Mouse (Mus musculus): ENCODE data around the gene Hist1h2bh. TPM values are rescaled to one million over a fixed set of nuclear protein-coding genes. Genes with fewer than 3 reads are reported as not detected.
A peak's percentile ranks its signal among the peaks of the same experiment; 100 is the strongest.
"Not testable (repeated sequence)": the region's sequence is repeated elsewhere in the genome, so short reads cannot be mapped to it uniquely, and the experiment has no call there.

Hist1h2bh gene
- polyA plus RNA-seq, 1 experiment from 2014 or later, result 1.4 TPM

GRCm38 (mm10) chr13:23555839-23556416, 12.7 kb upstream of the Hist1h2bh start:
- WGBS, result under 1% methylated on average over 18 of the region's 18 CpGs
- Histone ChIP-seq H3K9me3 (no peaks in the 10 kb centered on the region), H3K4me1 (peaks cover 13% of the 10 kb centered on the region), H3K4me2 (peak overlapping the region; percentile 87), H3K27me3 (no peaks in the 10 kb centered on the region), H3K36me3 (no peaks in the 10 kb centered on the region), H3K4me3 (peak overlapping the region; percentile 62), H3K9ac (peak overlapping the region; percentile 92), H3K27ac (peak overlapping the region; percentile 99)
- peak; percentile 82 for ATAC-seq (ENCODE audit: borderline replicate concordance, extremely low read depth, low FRiP score, low TSS enrichment)

- H3K27me3 ChIP-seq, result no peaks in the 10 kb centered on the region
- peak overlapping the region; percentile 87 for H3K4me2 ChIP-seq
- peak; percentile 90 for ATAC-seq (ENCODE audit: borderline replicate concordance, extremely low read depth, low FRiP score, low TSS enrichment)
- WGBS, result under 1% methylated on average over 54 of the region's 54 CpGs
- peak overlapping the region; percentile 62 for H3K4me3 ChIP-seq
- H3K27ac ChIP-seq, result peak overlapping the region; percentile 99
- no peaks in the 10 kb centered on the region for H3K9me3 ChIP-seq
- H3K36me3 ChIP-seq, result no peaks in the 10 kb centered on the region
- H3K9ac ChIP-seq, result peak overlapping the region; percentile 92
- peaks cover 13% of the 10 kb centered on the region for H3K4me1 ChIP-seq
Measured at GRCm38 (mm10) chr13:23554925-23555838, 12.0 kb upstream of the Hist1h2bh start.

- Histone ChIP-seq H3K4me3 (peak overlapping the region; percentile 62), H3K4me1 (peaks cover 13% of the 10 kb centered on the region), H3K27ac (peak overlapping the region; percentile 99), H3K27me3 (no peaks in the 10 kb centered on the region), H3K4me2 (peak overlapping the region; percentile 87), H3K36me3 (no peaks in the 10 kb centered on the region), H3K9ac (peak overlapping the region; percentile 92; the same call in 1 of the 2 replicates), H3K9me3 (no peaks in the 10 kb centered on the region)
- 15% methylated on average over 9 of the region's 9 CpGs for WGBS
- no peak for ATAC-seq (ENCODE audit: borderline replicate concordance, extremely low read depth, low FRiP score, low TSS enrichment)
Measured at GRCm38 (mm10) chr13:23554393-23554792, 11.2 kb upstream of the Hist1h2bh start.

- Histone ChIP-seq H3K4me2 (peak within 1 kb of the TSS; percentile 87), H3K27me3 (no peaks in the 10 kb centered on the region), H3K36me3 (no peaks in the 10 kb centered on the region), H3K27ac (peak within 1 kb of the TSS; percentile 99), H3K9ac (0 out of 2 replicates have a peak within 1 kb of the TSS, but pooled peaks have one; percentile 19), H3K4me3 (no peak within 1 kb of the TSS), H3K4me1 (peaks cover 13% of the 10 kb centered on the region), H3K9me3 (no peaks in the 10 kb centered on the region)
- ATAC-seq (ENCODE audit: borderline replicate concordance, extremely low read depth, low FRiP score, low TSS enrichment), result no peak
Measured at GRCm38 (mm10) chr13:23552962-23553361, 9.8 kb upstream of the Hist1h2bh start, which contains the start of gene Hist1h1d. Gene Hist1h1d, plus strand, starts transcription at chr13:23553262.

GRCm38 (mm10) chr13:23551931-23552914, 9.0 kb upstream of the Hist1h2bh start:
- WGBS, result 39% methylated on average over 8 of the region's 8 CpGs
- peaks cover 13% of the 10 kb centered on the region for H3K4me1 ChIP-seq
- peak overlapping the region; percentile 93 for H3K27ac ChIP-seq
- H3K9me3 ChIP-seq, result no peaks in the 10 kb centered on the region
- no peak for ATAC-seq (ENCODE audit: borderline replicate concordance, extremely low read depth, low FRiP score, low TSS enrichment)
- peak overlapping the region; percentile 62 for H3K4me2 ChIP-seq
- no peaks in the 10 kb centered on the region for H3K27me3 ChIP-seq
- H3K36me3 ChIP-seq, result no peaks in the 10 kb centered on the region
- peak overlapping the region; percentile 48 for H3K4me3 ChIP-seq
- H3K9ac ChIP-seq, result peak overlapping the region; percentile 19; the same call in 1 of the 2 replicates

GRCm38 (mm10) chr13:23551146-23551834, 8.1 kb upstream of the Hist1h2bh start, which contains the start of gene Hist1h4f:
Gene Hist1h4f, minus strand, starts transcription at chr13:23551648.
- not testable (repeated sequence) for H3K27me3 ChIP-seq
- peak within 1 kb of the TSS; percentile 62 for H3K4me2 ChIP-seq

GRCm38 (mm10) chr13:23550761-23551145, 7.6 kb upstream of the Hist1h2bh start:
- WGBS, result 10% methylated on average over 3 of the region's 3 CpGs
- no peaks in the 10 kb centered on the region for H3K27me3 ChIP-seq
- no peaks in the 10 kb centered on the region for H3K9me3 ChIP-seq
- peak overlapping the region; percentile 62 for H3K4me2 ChIP-seq
- peaks cover 10% of the 10 kb centered on the region for H3K4me1 ChIP-seq
- H3K36me3 ChIP-seq, result no peaks in the 10 kb centered on the region
- peak overlapping the region; percentile 93 for H3K27ac ChIP-seq
- H3K4me3 ChIP-seq, result peak overlapping the region; percentile 48
- ATAC-seq (ENCODE audit: borderline replicate concordance, extremely low read depth, low FRiP score, low TSS enrichment), result no peak
- H3K9ac ChIP-seq, result peak overlapping the region; percentile 54

More at GRCm38 (mm10) chr13:23551146-23551834, 8.1 kb upstream of the Hist1h2bh start, which contains the start of gene Hist1h4f:
- not testable (repeated sequence) for H3K9me3 ChIP-seq, H3K36me3 ChIP-seq, H3K4me1 ChIP-seq
- under 1% methylated on average over 47 of the region's 47 CpGs for WGBS
- peak; percentile 81 for ATAC-seq (ENCODE audit: borderline replicate concordance, extremely low read depth, low FRiP score, low TSS enrichment)
- H3K9ac ChIP-seq, result peak within 1 kb of the TSS; percentile 54
- peak within 1 kb of the TSS; percentile 93 for H3K27ac ChIP-seq
- peak within 1 kb of the TSS; percentile 48 for H3K4me3 ChIP-seq

- Histone ChIP-seq H3K9me3 (no peaks in the 10 kb centered on the region), H3K9ac (no peak overlapping the region), H3K27me3 (no peaks in the 10 kb centered on the region), H3K4me1 (peaks cover 6% of the 10 kb centered on the region; the same call in 1 of the 2 replicates), H3K27ac (0 out of 2 replicates have a peak overlapping the region, but pooled peaks have one; percentile 37), H3K4me3 (no peak overlapping the region), H3K36me3 (no peaks in the 10 kb centered on the region), H3K4me2 (no peak overlapping the region)
- 53% methylated on average over 5 of the region's 5 CpGs for whole genome bisulfite sequencing
- no peak for ATAC-seq (ENCODE audit: borderline replicate concordance, extremely low read depth, low FRiP score, low TSS enrichment)
Measured at GRCm38 (mm10) chr13:23546694-23547093, 3.5 kb upstream of the Hist1h2bh start.

GRCm38 (mm10) chr13:23544787-23545120, 1.6 kb upstream of the Hist1h2bh start:
- peak overlapping the region; percentile 93 for H3K27ac ChIP-seq
- WGBS, result 2% methylated on average over 11 of the region's 14 CpGs
- peak overlapping the region; percentile 67 for H3K4me2 ChIP-seq
- H3K4me1 ChIP-seq, H3K9me3 ChIP-seq, H3K36me3 ChIP-seq, H3K27me3 ChIP-seq: not testable (repeated sequence)
- H3K4me3 ChIP-seq, result peak overlapping the region; percentile 49
- peak; percentile 2; the same call in 1 of the 2 replicates for ATAC-seq (ENCODE audit: borderline replicate concordance, extremely low read depth, low FRiP score, low TSS enrichment)
- peak overlapping the region; percentile 49 for H3K9ac ChIP-seq

GRCm38 (mm10) chr13:23543965-23544786, 984 bp upstream of the Hist1h2bh start, which contains the start of gene Hist1h3f:
Gene Hist1h3f, plus strand, starts transcription at chr13:23544052.
- H3K9me3 ChIP-seq, result no peaks in the 10 kb centered on the region
- H3K4me1 ChIP-seq, result peaks cover 3% of the 10 kb centered on the region; the same call in 1 of the 2 replicates
- peak within 1 kb of the TSS; percentile 49 for H3K4me3 ChIP-seq
- peak within 1 kb of the TSS; percentile 67 for H3K4me2 ChIP-seq
- peak within 1 kb of the TSS; percentile 58 for H3K9ac ChIP-seq
- under 1% methylated on average over 24 of the region's 45 CpGs for WGBS
- no peaks in the 10 kb centered on the region for H3K36me3 ChIP-seq
- H3K27ac ChIP-seq, result peak within 1 kb of the TSS; percentile 93
- H3K27me3 ChIP-seq, result no peaks in the 10 kb centered on the region
- peak; percentile 92 for ATAC-seq (ENCODE audit: borderline replicate concordance, extremely low read depth, low FRiP score, low TSS enrichment)

Measured in lung, embryonic 15.5 days (tissue).